Mouse (Mus musculus): Measurements from ENCODE around the gene Akt3. TPM values are rescaled to one million over a fixed set of nuclear protein-coding genes. Genes with fewer than 3 reads are reported as not detected.

The Akt3 gene
- polyA plus RNA-seq, 1 experiment: 32.6 TPM

GRCm38 (mm10) chr1:177081957-177082645 is 175.9 kb downstream of the Akt3 start:
- no peak overlapping the region for H3K27ac ChIP-seq (ENCODE audit: insufficient read depth, low read depth, low read length)
- H3K4me1 ChIP-seq (ENCODE audit: control insufficient read depth, insufficient read depth, low read length): no peaks in the 10 kb centered on the region
- no peak overlapping the region for H3K4me3 ChIP-seq (ENCODE audit: insufficient read depth, low read length)
- TF ChIP-seq CTCF (IDR thresholded peaks at IDR 0.05; ENCODE audit: low read depth, low read length): no peak
- no peak for TF ChIP-seq POLR2A (IDR thresholded peaks at IDR 0.05; ENCODE audit: borderline replicate concordance, low read depth, low read length)

- TF ChIP-seq CTCF (IDR thresholded peaks at IDR 0.05; ENCODE audit: low read depth, low read length): no peak
- TF ChIP-seq POLR2A (IDR thresholded peaks at IDR 0.05; ENCODE audit: borderline replicate concordance, low read depth, low read length): no peak
- Histone ChIP-seq H3K4me1 (ENCODE audit: control insufficient read depth, insufficient read depth, low read length) (peaks cover 3% of the 10 kb centered on the region), H3K27ac (ENCODE audit: insufficient read depth, low read depth, low read length) (no peak overlapping the region), H3K4me3 (ENCODE audit: insufficient read depth, low read length) (no peak overlapping the region)
These were observed 188.8 kb downstream of the Akt3 start for GRCm38 (mm10) chr1:177069161-177069560.

DNA sequence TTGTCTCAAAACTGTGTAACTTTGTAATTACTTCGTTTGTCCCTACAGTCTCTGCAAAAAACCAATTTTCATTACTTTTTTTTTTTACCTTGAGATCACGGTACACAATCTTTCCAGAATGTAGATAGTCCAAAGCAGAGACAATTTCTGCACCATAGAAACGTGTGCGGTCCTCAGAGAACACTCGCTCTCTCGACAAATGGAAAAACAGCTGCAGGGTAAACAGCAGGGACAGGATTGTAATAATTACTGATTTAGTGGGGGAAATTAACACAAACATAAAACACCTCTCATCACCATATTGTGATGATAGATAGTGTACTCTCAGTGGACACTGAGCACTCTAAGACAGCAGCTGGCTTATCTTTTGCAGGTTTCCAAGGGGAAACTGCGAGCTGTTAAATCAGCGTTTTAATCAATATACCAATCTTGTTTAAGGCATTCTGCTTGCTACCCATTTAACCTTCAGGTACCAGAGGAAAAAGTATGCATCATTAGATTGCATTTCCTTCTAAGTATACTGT is 190.8 kb downstream of the Akt3 start:
- TF ChIP-seq CTCF (IDR thresholded peaks at IDR 0.05; ENCODE audit: low read depth, low read length): no peak
- TF ChIP-seq POLR2A (IDR thresholded peaks at IDR 0.05; ENCODE audit: borderline replicate concordance, low read depth, low read length): no peak
- H3K4me1 ChIP-seq (ENCODE audit: control insufficient read depth, insufficient read depth, low read length): peaks cover 3% of the 10 kb centered on the region
- no peak overlapping the region for H3K27ac ChIP-seq (ENCODE audit: insufficient read depth, low read depth, low read length)
- no peak overlapping the region for H3K4me3 ChIP-seq (ENCODE audit: insufficient read depth, low read length)

GRCm38 (mm10) chr1:177065732-177066131 is 192.3 kb downstream of the Akt3 start:
- TF ChIP-seq POLR2A (IDR thresholded peaks at IDR 0.05; ENCODE audit: borderline replicate concordance, low read depth, low read length): no peak
- no peak for TF ChIP-seq CTCF (IDR thresholded peaks at IDR 0.05; ENCODE audit: low read depth, low read length)
- Histone ChIP-seq H3K27ac (ENCODE audit: insufficient read depth, low read depth, low read length) (peak overlapping the region; percentile 49; the same call in 1 of the 2 replicates), H3K4me1 (ENCODE audit: control insufficient read depth, insufficient read depth, low read length) (peaks cover 3% of the 10 kb centered on the region), H3K4me3 (ENCODE audit: insufficient read depth, low read length) (no peak overlapping the region)

DNA sequence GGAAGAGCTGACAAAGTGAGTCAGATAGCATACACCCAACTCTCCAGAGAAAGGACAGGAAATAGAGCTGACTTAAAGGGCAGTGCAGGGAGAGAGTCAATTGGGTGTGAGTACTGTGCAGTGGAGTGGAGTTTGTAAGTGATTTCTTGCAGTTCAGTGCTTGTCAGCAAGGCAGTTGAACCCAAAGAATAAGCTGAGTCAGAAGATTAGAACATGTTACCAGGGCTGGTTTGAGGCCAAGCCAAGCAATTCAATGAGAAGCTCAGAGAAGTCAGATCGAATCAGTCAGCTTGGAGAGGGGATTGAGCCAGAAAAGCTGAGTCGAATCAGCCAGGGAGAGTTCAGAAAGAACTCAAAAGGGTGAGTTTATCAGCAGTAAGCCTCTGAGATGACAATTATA is 196.2 kb downstream of the Akt3 start:
- no peak overlapping the region for H3K27ac ChIP-seq (ENCODE audit: insufficient read depth, low read depth, low read length)
- no peak overlapping the region for H3K4me3 ChIP-seq (ENCODE audit: insufficient read depth, low read length)
- H3K4me1 ChIP-seq (ENCODE audit: control insufficient read depth, insufficient read depth, low read length): peaks cover 3% of the 10 kb centered on the region
- TF ChIP-seq CTCF (IDR thresholded peaks at IDR 0.05; ENCODE audit: low read depth, low read length): no peak
- no peak for TF ChIP-seq POLR2A (IDR thresholded peaks at IDR 0.05; ENCODE audit: borderline replicate concordance, low read depth, low read length)

DNA sequence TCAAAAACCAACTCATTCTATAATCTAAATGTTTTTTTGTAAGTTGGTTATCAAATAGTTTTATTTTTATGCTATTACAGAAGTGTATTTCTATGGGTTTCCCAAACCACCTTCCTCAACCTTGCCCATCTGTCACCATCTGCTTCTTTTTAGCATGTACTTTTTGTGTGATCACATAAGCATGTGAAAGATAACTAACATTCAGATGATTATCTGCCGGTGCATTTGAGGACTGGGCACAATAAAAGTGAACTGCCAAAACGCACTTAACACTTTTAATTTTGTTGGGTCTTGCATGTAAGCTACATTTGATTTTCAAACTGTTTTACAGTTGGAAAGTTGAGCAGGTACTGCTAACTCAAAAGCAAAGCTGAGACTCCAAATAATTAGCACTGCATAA is 203.1 kb downstream of the Akt3 start:
- Histone ChIP-seq H3K4me1 (ENCODE audit: control insufficient read depth, insufficient read depth, low read length) (no peaks in the 10 kb centered on the region), H3K4me3 (ENCODE audit: insufficient read depth, low read length) (no peak overlapping the region), H3K27ac (ENCODE audit: insufficient read depth, low read depth, low read length) (no peak overlapping the region)
- no peak for TF ChIP-seq CTCF (IDR thresholded peaks at IDR 0.05; ENCODE audit: low read depth, low read length)
- TF ChIP-seq POLR2A (IDR thresholded peaks at IDR 0.05; ENCODE audit: borderline replicate concordance, low read depth, low read length): no peak

DNA sequence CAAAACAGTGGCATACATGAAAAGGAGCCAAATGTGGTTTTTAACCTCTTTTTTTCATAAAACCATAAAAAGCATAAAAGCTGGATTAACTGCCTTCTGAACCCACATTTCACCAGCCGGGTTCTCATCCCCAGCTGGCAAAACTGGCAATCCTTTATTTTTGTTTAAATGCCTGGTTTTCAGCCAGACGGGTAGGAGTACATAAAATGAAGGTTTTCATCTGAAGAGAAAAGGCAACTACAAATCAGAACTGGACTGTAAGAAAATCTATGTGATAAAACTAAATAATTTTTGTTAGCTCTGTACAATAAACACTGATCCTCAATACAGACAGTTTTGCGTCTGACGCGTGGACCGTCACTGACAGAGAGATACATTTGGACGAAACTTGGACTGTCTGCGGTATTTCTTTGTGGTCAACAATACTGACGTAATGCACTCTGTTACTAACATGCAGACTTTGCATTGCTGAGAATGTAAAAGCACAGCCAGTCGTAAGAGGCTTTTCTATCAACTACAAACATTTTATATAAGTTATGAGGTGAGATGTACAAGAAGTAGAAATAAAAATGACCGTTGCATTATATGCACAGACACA is 206.5 kb downstream of the Akt3 start:
- Histone ChIP-seq H3K27ac (ENCODE audit: insufficient read depth, low read depth, low read length) (no peak overlapping the region), H3K4me1 (ENCODE audit: control insufficient read depth, insufficient read depth, low read length) (no peaks in the 10 kb centered on the region), H3K4me3 (ENCODE audit: insufficient read depth, low read length) (no peak overlapping the region)
- TF ChIP-seq POLR2A (IDR thresholded peaks at IDR 0.05; ENCODE audit: borderline replicate concordance, low read depth, low read length) (no peak), CTCF (IDR thresholded peaks at IDR 0.05; ENCODE audit: low read depth, low read length) (no peak)

- H3K27ac ChIP-seq (ENCODE audit: insufficient read depth, low read depth, low read length): no peak overlapping the region
- no peak for TF ChIP-seq POLR2A (IDR thresholded peaks at IDR 0.05; ENCODE audit: borderline replicate concordance, low read depth, low read length)
- no peak for TF ChIP-seq CTCF (IDR thresholded peaks at IDR 0.05; ENCODE audit: low read depth, low read length)
- no peaks in the 10 kb centered on the region for H3K4me1 ChIP-seq (ENCODE audit: control insufficient read depth, insufficient read depth, low read length)
- no peak overlapping the region for H3K4me3 ChIP-seq (ENCODE audit: insufficient read depth, low read length)
These were observed 209.2 kb downstream of the Akt3 start for GRCm38 (mm10) chr1:177048773-177049172.

GRCm38 (mm10) chr1:177046963-177047362 is 211.0 kb downstream of the Akt3 start:
- TF ChIP-seq POLR2A (IDR thresholded peaks at IDR 0.05; ENCODE audit: borderline replicate concordance, low read depth, low read length) (no peak), CTCF (IDR thresholded peaks at IDR 0.05; ENCODE audit: low read depth, low read length) (no peak)
- Histone ChIP-seq H3K4me1 (ENCODE audit: control insufficient read depth, insufficient read depth, low read length) (no peaks in the 10 kb centered on the region), H3K4me3 (ENCODE audit: insufficient read depth, low read length) (no peak overlapping the region), H3K27ac (ENCODE audit: insufficient read depth, low read depth, low read length) (no peak overlapping the region)

- Histone ChIP-seq H3K4me1 (ENCODE audit: control insufficient read depth, insufficient read depth, low read length) (no peaks in the 10 kb centered on the region), H3K27ac (ENCODE audit: insufficient read depth, low read depth, low read length) (no peak overlapping the region), H3K4me3 (ENCODE audit: insufficient read depth, low read length) (no peak overlapping the region)
- no peak for TF ChIP-seq POLR2A (IDR thresholded peaks at IDR 0.05; ENCODE audit: borderline replicate concordance, low read depth, low read length)
- no peak for TF ChIP-seq CTCF (IDR thresholded peaks at IDR 0.05; ENCODE audit: low read depth, low read length)
These were observed 212.1 kb downstream of the Akt3 start for GRCm38 (mm10) chr1:177045885-177046284.

Measured in bone marrow macrophage, adult 2 months (primary cell).